Mouse (Mus musculus) forebrain, postnatal 0 days (tissue): ENCODE results near the gene C2cd2. TPM values are rescaled to one million over a fixed set of nuclear protein-coding genes. Genes with fewer than 3 reads are reported as not detected.

ENCODE experiments used
- ATAC-seq: fragments of 200-750 bp; cut with Nextera tagmentation; 2 replicates; pipeline ENCODE4 v1.8.0; 2017; ENCODE audit warnings: mild to moderate bottlenecking, moderate library complexity
- DNase-seq: peaks from one replicate; pipeline ENCODE4 v3.0.0-alpha.2; 2015
- H3K27ac ChIP-seq: fragments of 300-500 bp; sonication (generic); 2 replicates; pipeline ENCODE4 v1.5.1; 2014; ENCODE audit warnings: low read depth, mild to moderate bottlenecking, antibody characterized with exemption, low read length, moderate library complexity, mixed read lengths
- H3K27me3 ChIP-seq: fragments of 300-500 bp; sonication (generic); 2 replicates; pipeline ENCODE4 v1.6.1; 2014; ENCODE audit warnings: mild to moderate bottlenecking, low read length, mixed read lengths; ENCODE audit not compliant: insufficient read depth
- H3K36me3 ChIP-seq: fragments of 300-500 bp; sonication (generic); 2 replicates; pipeline ENCODE4 v1.6.1; 2014; ENCODE audit warnings: mild to moderate bottlenecking, moderate library complexity; ENCODE audit not compliant: insufficient read depth
- H3K4me1 ChIP-seq: fragments of 300-500 bp; sonication (generic); 2 replicates; pipeline ENCODE4 v1.6.1; 2014; ENCODE audit warnings: antibody characterized with exemption; ENCODE audit not compliant: insufficient read depth
- H3K4me2 ChIP-seq: fragments of 300-500 bp; sonication (generic); 2 replicates; pipeline ENCODE4 v1.6.1; 2014; ENCODE audit warnings: low read depth, mild to moderate bottlenecking, moderate library complexity
- H3K4me3 ChIP-seq: fragments of 300-500 bp; sonication (generic); 2 replicates; pipeline ENCODE4 v1.5.1; 2014; ENCODE audit warnings: low read depth, low read length, mixed read lengths
- H3K9ac ChIP-seq: fragments of 300-500 bp; sonication (generic); 2 replicates; pipeline ENCODE4 v1.6.1; 2014; ENCODE audit warnings: mild to moderate bottlenecking
- H3K9me3 ChIP-seq: fragments of 300-500 bp; sonication (generic); 2 replicates; pipeline ENCODE4 v1.6.1; 2016; ENCODE audit warnings: low read length
- CTCF ChIP-seq: sonication (generic); IDR thresholded peaks from 2 replicates; pipeline ENCODE4 v1.5.1; 2016; ENCODE audit warnings: antibody characterized with exemption, control low read depth, low read depth
- WGBS: fragments of 180-500 bp; shearing (Covaris S2); extraction: QIAGEN DNeasy Blood & Tissue Kit; methylation state at CpG from one replicate; pipeline ENCODE4 v1.1.7; 2014; 5-methylcytosine and 5-hydroxymethylcytosine counted together
- polyA plus RNA-seq: library from polyadenylated mRNA; unstranded; fragments of >200 nt; fragmentation: Nextera tagmentation; extraction: Ambion mirVana; gene quantifications from 2 replicates; pipeline ENCODE4 v1.2.1, GENCODE M21; 2015
- total RNA-seq: library from RNA; depleted of rRNA; stranded (reverse); fragments of >200 nt; gene quantifications from 2 replicates; pipeline ENCODE4 v1.2.3, GENCODE M21; 2014

Gene C2cd2
- total and polyA plus RNA-seq, 2 experiments from 2014 or later, result 11.9 to 13.3 TPM

DNA sequence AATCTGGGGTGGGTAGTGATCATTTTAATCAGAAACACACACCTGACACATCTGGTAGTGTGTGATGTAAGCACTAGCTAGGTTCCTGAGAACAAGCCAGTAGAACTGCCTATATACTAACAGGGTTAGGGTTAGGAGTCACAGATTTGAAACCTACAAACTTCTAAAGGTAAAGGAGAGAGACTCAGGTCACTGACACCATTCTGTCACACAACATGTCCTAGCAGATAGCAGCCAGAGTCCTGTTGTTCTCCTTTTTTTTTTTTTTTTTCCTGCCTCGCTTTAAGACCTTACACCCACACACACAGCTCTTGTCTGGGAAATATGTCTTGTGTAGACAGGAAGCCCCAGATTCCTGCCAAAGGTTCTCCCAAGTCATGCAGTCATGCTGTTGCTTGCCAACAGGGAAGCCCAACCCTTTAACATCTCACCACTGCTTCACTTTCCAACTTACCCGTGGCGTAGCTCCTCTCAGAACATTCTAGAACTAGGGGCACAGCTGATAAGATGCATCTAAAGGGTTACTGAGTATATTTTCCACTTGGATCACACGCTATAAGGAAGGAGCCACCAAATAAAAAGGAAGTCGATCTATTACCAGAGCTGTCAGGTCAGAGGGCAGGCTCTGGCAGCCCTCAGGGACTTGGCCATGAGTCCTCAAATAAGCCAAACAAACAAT, 64.9 kb downstream of the C2cd2 start:
- DNase-seq, result no peak
- H3K4me1 ChIP-seq, result no peaks in the 10 kb centered on the region
- no peak overlapping the region for H3K4me2 ChIP-seq
- no peaks in the 10 kb centered on the region for H3K9me3 ChIP-seq
- no peak overlapping the region for H3K9ac ChIP-seq
- H3K27me3 ChIP-seq, result no peaks in the 10 kb centered on the region
- H3K27ac ChIP-seq, result no peak overlapping the region
- 72% methylated on average over 5 of the region's 5 CpGs for WGBS
- no peak for TF ChIP-seq CTCF
- no peak overlapping the region for H3K4me3 ChIP-seq
- 0 out of 2 replicates have a peak, but pooled peaks have one; percentile 14 for ATAC-seq
- no peaks in the 10 kb centered on the region for H3K36me3 ChIP-seq

DNA sequence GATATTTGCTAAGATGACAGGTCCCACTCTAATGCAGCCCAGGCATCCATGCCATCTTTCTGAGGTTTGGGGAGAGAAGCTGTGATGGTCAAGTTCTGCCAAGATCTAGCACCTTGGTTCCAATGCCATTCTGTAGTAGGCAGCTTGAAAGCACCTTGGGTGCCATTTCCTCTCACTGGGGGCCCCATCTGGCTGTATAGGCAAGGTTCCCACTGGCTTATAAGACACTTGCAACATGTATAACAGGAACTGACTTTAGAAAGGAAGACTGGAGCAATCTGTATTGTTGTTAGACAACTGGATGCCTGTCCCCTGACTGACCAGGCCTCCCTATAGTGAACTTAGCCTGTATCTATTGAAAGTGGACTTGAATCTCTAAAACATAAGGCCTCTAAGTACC, 74.6 kb downstream of the C2cd2 start:
- no peaks in the 10 kb centered on the region for H3K27me3 ChIP-seq
- no peak for ATAC-seq
- no peaks in the 10 kb centered on the region for H3K9me3 ChIP-seq
- no peak overlapping the region for H3K27ac ChIP-seq
- no peak for DNase-seq
- H3K9ac ChIP-seq, result no peak overlapping the region
- no peaks in the 10 kb centered on the region for H3K4me1 ChIP-seq
- H3K4me2 ChIP-seq, result no peak overlapping the region
- peaks cover 9% of the 10 kb centered on the region; the same call in 1 of the 2 replicates for H3K36me3 ChIP-seq
- H3K4me3 ChIP-seq, result no peak overlapping the region
- TF ChIP-seq CTCF, result no peak

DNA sequence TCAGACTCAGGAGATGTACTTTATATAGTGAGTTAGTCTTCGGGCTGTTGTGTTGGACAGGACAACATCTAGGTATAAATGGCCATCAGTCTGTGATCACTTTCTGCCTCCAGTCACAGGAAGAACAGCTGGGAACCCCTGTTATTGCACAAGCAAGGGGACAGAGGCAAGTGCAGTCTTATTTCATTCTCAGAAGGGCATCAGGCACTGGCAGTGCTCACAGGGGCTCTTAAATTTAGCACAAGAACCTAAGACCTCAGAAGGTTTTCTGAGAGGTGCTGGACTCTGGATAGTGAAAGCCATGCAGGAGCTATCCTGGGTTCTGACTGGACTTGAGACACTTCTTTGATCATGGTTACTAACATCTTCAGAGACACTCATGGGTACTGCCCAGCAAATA, 78.7 kb downstream of the C2cd2 start:
- H3K9ac ChIP-seq, result no peak overlapping the region
- H3K4me2 ChIP-seq, result no peak overlapping the region
- whole genome bisulfite sequencing, result 100% methylated on average over 1 of the region's 1 CpGs
- TF ChIP-seq CTCF, result no peak
- H3K4me3 ChIP-seq, result no peak overlapping the region
- H3K27ac ChIP-seq, result no peak overlapping the region
- no peaks in the 10 kb centered on the region for H3K9me3 ChIP-seq
- no peak for DNase-seq
- no peak for ATAC-seq
- H3K4me1 ChIP-seq, result no peaks in the 10 kb centered on the region
- peaks cover 8% of the 10 kb centered on the region; the same call in 1 of the 2 replicates for H3K36me3 ChIP-seq
- H3K27me3 ChIP-seq, result no peaks in the 10 kb centered on the region

DNA sequence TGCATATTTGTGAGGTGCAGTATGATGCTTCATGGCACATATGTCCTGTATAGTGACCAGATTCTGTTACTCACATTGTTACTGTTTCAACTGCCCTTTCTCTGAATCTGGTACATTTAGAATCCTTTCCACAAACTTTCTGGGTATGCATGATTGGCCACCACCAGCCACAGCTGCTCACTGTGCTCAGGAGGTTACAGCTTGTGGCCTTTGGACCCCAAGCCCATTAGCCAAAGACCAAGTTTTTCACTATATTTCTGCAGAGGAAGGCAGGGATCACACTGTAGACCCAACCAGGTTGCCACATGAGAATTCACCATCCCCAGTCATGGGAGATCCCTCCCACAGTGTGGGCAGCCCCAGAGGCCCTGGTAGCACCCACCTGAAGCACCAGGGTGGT, 79.5 kb downstream of the C2cd2 start:
- no peak overlapping the region for H3K4me3 ChIP-seq
- H3K4me2 ChIP-seq, result no peak overlapping the region
- H3K9me3 ChIP-seq, result no peaks in the 10 kb centered on the region
- no peak overlapping the region for H3K9ac ChIP-seq
- H3K4me1 ChIP-seq, result no peaks in the 10 kb centered on the region
- H3K36me3 ChIP-seq, result peaks cover 8% of the 10 kb centered on the region; the same call in 1 of the 2 replicates
- no peak for DNase-seq
- no peak overlapping the region for H3K27ac ChIP-seq
- H3K27me3 ChIP-seq, result no peaks in the 10 kb centered on the region
- TF ChIP-seq CTCF, result no peak
- ATAC-seq, result no peak

DNA sequence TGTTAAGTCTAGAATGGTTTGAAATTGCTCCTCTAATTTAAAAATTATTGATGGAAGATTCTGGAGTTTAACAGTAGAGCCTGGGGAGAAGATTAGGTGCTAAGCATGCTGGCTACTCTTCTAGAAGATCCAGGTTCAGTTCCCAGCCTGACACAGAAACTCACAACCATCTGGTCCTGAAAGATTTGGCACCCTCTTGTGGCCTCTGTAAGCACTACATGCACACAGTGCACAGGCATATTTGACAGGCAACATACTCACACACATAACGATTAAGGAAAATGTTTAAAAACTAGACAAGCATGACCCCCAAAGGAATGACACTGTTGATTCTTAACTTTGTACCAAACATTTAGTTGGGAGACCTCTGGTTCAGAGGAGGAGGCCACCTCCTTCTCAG, 83.3 kb downstream of the C2cd2 start:
- ATAC-seq (no peak), DNase-seq (peak; percentile 33)
- no peaks in the 10 kb centered on the region for H3K9me3 ChIP-seq
- H3K4me3 ChIP-seq, result no peak overlapping the region
- H3K27ac ChIP-seq, result no peak overlapping the region
- peaks cover 8% of the 10 kb centered on the region; the same call in 1 of the 2 replicates for H3K36me3 ChIP-seq
- H3K27me3 ChIP-seq, result no peaks in the 10 kb centered on the region
- peak; percentile 66 for TF ChIP-seq CTCF
- WGBS, result 76% methylated on average over 1 of the region's 1 CpGs
- no peak overlapping the region for H3K9ac ChIP-seq
- H3K4me2 ChIP-seq, result no peak overlapping the region
- no peaks in the 10 kb centered on the region for H3K4me1 ChIP-seq

DNA sequence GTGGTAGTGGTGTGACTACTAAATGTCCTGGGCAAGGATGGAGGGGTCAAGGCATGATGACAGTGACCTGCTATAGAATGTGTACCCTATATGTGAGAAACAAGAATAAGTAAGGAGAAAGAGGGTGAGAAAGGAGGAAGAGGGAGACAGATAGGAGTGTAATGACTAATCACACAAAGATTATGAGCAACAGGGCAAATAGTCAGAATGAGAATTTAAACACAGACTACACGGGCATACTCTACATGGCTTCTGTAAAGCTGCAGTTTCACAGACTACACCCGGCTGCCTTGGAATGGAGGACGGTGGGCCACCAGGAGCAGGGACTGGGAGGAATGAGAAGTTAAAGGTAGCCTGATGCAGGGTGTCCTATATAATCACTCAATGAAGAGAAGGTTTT, 84.9 kb downstream of the C2cd2 start:
- no peak overlapping the region for H3K9ac ChIP-seq
- no peak overlapping the region for H3K27ac ChIP-seq
- ATAC-seq (no peak), DNase-seq (no peak)
- WGBS, result 97% methylated on average over 3 of the region's 3 CpGs
- no peak for TF ChIP-seq CTCF
- H3K4me1 ChIP-seq, result no peaks in the 10 kb centered on the region
- no peaks in the 10 kb centered on the region for H3K27me3 ChIP-seq
- H3K9me3 ChIP-seq, result no peaks in the 10 kb centered on the region
- H3K4me2 ChIP-seq, result no peak overlapping the region
- H3K4me3 ChIP-seq, result no peak overlapping the region
- H3K36me3 ChIP-seq, result peaks cover 8% of the 10 kb centered on the region; the same call in 1 of the 2 replicates

DNA sequence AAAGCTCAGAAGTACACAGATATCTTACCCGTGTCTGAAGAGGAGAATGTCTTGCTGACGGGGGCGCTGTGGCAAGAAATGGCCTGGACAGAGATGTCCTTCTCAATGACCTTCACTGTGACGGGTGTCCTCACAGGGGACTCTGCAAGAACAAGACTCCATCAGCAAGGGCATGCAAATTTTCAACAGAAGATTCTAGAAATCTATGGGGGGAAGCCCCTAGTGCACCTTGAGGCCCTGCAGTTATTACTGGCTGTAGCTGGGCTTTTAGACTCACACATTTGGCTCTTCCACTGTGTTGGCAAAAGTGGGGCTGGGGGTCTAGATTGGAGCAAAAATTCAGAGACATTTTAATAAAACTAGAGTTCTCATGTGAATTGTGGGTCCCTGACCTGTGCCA, 87.3 kb downstream of the C2cd2 start:
- H3K27ac ChIP-seq, result no peak overlapping the region
- ATAC-seq, result no peak

More for the DNA sequence above, 87.3 kb downstream of the C2cd2 start:
- Histone ChIP-seq H3K27me3 (no peaks in the 10 kb centered on the region), H3K4me3 (no peak overlapping the region), H3K9me3 (no peaks in the 10 kb centered on the region), H3K4me2 (no peak overlapping the region), H3K9ac (no peak overlapping the region), H3K36me3 (peaks cover 7% of the 10 kb centered on the region; the same call in 1 of the 2 replicates), H3K4me1 (no peaks in the 10 kb centered on the region)
- WGBS, result 94% methylated on average over 4 of the region's 4 CpGs
- TF ChIP-seq CTCF, result no peak
- DNase-seq, result no peak
